Mouse (Mus musculus): ENCODE data around the gene Epo. TPM values are rescaled to one million over a fixed set of nuclear protein-coding genes. Genes with fewer than 3 reads are reported as not detected.

Epo gene
- total RNA-seq, 1 experiment = 0.36 TPM

- Histone ChIP-seq H3K4me3 (ENCODE audit: insufficient read depth in 1 of 2, low read depth in 1 of 2, low read length in 2 of 2, poor library complexity in 1 of 2, severe bottlenecking in 1 of 2) (no peak overlapping the region), H3K27ac (ENCODE audit: insufficient read depth, low read depth, low read length, poor library complexity, severe bottlenecking) (no peak overlapping the region), H3K4me1 (ENCODE audit: control insufficient read depth in 2 of 2, insufficient read depth in 2 of 2, low read length in 2 of 2, poor library complexity in 1 of 2) (peaks cover 0 to 17% of the 10 kb centered on the region in 2 experiments; a peak in 2 of 4 replicates), H3K36me3 (ENCODE audit: control insufficient read depth, insufficient read depth, low read length, poor library complexity, severe bottlenecking) (no peaks in the 10 kb centered on the region), H3K9ac (ENCODE audit: insufficient read depth, low read depth, low read length, poor library complexity, severe bottlenecking) (no peak overlapping the region), H3K9me3 (ENCODE audit: control insufficient read depth, insufficient read depth, low read depth, low read length) (no peaks in the 10 kb centered on the region)
- in situ Hi-C loops (cut with MboI; ENCODE audit: low sequenced_read_pairs in 2 of 2, unreplicated experiment in 2 of 2) = no loop called here
- TF ChIP-seq ZNF384 (IDR thresholded peaks at IDR 0.05; ENCODE audit: low read depth, low read length) (no peak), MAFK (IDR thresholded peaks at IDR 0.05; ENCODE audit: insufficient read depth, low read depth, low read length) (no peak), ZC3H11A (IDR thresholded peaks at IDR 0.05; ENCODE audit: borderline replicate concordance, low read depth, low read length) (no peak), CHD2 (IDR thresholded peaks at IDR 0.05; ENCODE audit: low read depth, low read length) (no peak), HCFC1 (IDR thresholded peaks at IDR 0.05; ENCODE audit: borderline replicate concordance, insufficient read depth, low read length) (no peak)
- DNase-seq (ENCODE audit: low read depth, low spot score) = no peak
Measured at GRCm38 (mm10) chr5:137568223-137568798, 35.3 kb upstream of the Epo start.

DNA sequence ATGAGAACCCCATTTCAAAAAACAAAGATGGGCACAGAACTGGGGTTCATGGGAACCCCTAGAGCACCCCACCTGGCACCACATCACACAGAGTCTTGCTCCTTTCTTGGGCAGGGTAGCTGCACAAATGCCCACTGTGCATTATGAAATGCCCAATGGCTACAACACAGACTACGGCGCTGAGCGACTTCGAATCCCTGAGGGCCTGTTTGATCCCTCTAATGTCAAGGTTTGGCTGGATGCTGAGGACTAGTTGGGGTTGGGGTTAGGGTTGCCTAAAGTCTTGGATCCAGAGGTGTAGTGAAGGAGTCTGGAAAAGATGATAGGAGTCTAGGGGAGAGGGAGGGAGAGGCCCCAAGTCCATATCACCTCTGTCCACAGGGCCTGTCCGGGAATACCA is 33.4 kb upstream of the Epo start:
- in situ Hi-C loops (cut with MboI; ENCODE audit: low sequenced_read_pairs in 2 of 2, unreplicated experiment in 2 of 2) = no loop called here

GRCm38 (mm10) chr5:137565744-137566143 is 32.7 kb upstream of the Epo start:
- no peak for DNase-seq (ENCODE audit: low read depth, low spot score)
- Histone ChIP-seq H3K4me3 (ENCODE audit: insufficient read depth in 1 of 2, low read depth in 1 of 2, low read length in 2 of 2, poor library complexity in 1 of 2, severe bottlenecking in 1 of 2) (no peak overlapping the region), H3K36me3 (ENCODE audit: control insufficient read depth, insufficient read depth, low read length, poor library complexity, severe bottlenecking) (no peaks in the 10 kb centered on the region), H3K9ac (ENCODE audit: insufficient read depth, low read depth, low read length, poor library complexity, severe bottlenecking) (no peak overlapping the region), H3K9me3 (ENCODE audit: control insufficient read depth, insufficient read depth, low read depth, low read length) (no peaks in the 10 kb centered on the region), H3K27ac (ENCODE audit: insufficient read depth, low read depth, low read length, poor library complexity, severe bottlenecking) (no peak overlapping the region), H3K4me1 (ENCODE audit: control insufficient read depth in 2 of 2, insufficient read depth in 2 of 2, low read length in 2 of 2, poor library complexity in 1 of 2) (peaks cover 2 to 20% of the 10 kb centered on the region in 2 experiments; a peak in 2 of 4 replicates)
- in situ Hi-C loops (cut with MboI; ENCODE audit: low sequenced_read_pairs in 2 of 2, unreplicated experiment in 2 of 2) = no loop called here
- no peak for TF ChIP-seq ZNF384 (IDR thresholded peaks at IDR 0.05; ENCODE audit: low read depth, low read length)
- no peak for TF ChIP-seq ZC3H11A (IDR thresholded peaks at IDR 0.05; ENCODE audit: borderline replicate concordance, low read depth, low read length)
- no peak for TF ChIP-seq CHD2 (IDR thresholded peaks at IDR 0.05; ENCODE audit: low read depth, low read length)
- TF ChIP-seq MAFK (IDR thresholded peaks at IDR 0.05; ENCODE audit: insufficient read depth, low read depth, low read length) = no peak
- no peak for TF ChIP-seq HCFC1 (IDR thresholded peaks at IDR 0.05; ENCODE audit: borderline replicate concordance, insufficient read depth, low read length)

More for the DNA sequence above, 33.4 kb upstream of the Epo start:
- no peaks in the 10 kb centered on the region for H3K36me3 ChIP-seq (ENCODE audit: control insufficient read depth, insufficient read depth, low read length, poor library complexity, severe bottlenecking)
- no peak for DNase-seq (ENCODE audit: low read depth, low spot score)
- no peak for TF ChIP-seq ZNF384 (IDR thresholded peaks at IDR 0.05; ENCODE audit: low read depth, low read length)
- TF ChIP-seq MAFK (IDR thresholded peaks at IDR 0.05; ENCODE audit: insufficient read depth, low read depth, low read length) = no peak
- no peak for TF ChIP-seq HCFC1 (IDR thresholded peaks at IDR 0.05; ENCODE audit: borderline replicate concordance, insufficient read depth, low read length)
- no peak for TF ChIP-seq CHD2 (IDR thresholded peaks at IDR 0.05; ENCODE audit: low read depth, low read length)
- no peak for TF ChIP-seq ZC3H11A (IDR thresholded peaks at IDR 0.05; ENCODE audit: borderline replicate concordance, low read depth, low read length)
- no peak overlapping the region for H3K9ac ChIP-seq (ENCODE audit: insufficient read depth, low read depth, low read length, poor library complexity, severe bottlenecking)
- no peak overlapping the region for H3K4me3 ChIP-seq (ENCODE audit: insufficient read depth in 1 of 2, low read depth in 1 of 2, low read length in 2 of 2, poor library complexity in 1 of 2, severe bottlenecking in 1 of 2)
- H3K9me3 ChIP-seq (ENCODE audit: control insufficient read depth, insufficient read depth, low read depth, low read length) = no peaks in the 10 kb centered on the region
- H3K4me1 ChIP-seq (ENCODE audit: control insufficient read depth in 2 of 2, insufficient read depth in 2 of 2, low read length in 2 of 2, poor library complexity in 1 of 2) = peaks cover 2 to 20% of the 10 kb centered on the region in 2 experiments; a peak in 2 of 4 replicates
- no peak overlapping the region for H3K27ac ChIP-seq (ENCODE audit: insufficient read depth, low read depth, low read length, poor library complexity, severe bottlenecking)

DNA sequence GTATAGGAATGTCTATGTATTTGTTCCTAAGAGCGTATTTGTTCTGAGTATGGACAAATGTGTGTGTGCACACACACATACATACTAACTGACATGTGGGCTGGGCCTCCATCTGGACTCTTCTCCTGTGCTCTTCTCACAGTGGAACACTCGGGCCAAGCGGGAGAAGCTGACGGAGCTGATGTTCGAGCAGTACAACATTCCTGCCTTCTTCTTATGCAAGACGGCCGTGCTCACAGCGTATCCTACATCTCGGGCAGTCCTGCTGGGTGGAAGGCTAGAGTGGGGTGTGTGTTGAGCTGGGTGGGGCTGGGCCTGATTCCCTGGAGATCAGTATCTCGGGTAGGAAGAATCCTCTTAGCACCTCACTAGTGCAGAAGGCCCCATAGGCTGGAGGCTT is 29.9 kb upstream of the Epo start:
- H3K27ac ChIP-seq (ENCODE audit: insufficient read depth, low read depth, low read length, poor library complexity, severe bottlenecking) = no peak overlapping the region
- no peak for DNase-seq (ENCODE audit: low read depth, low spot score)
- in situ Hi-C loops (cut with MboI; ENCODE audit: low sequenced_read_pairs in 2 of 2, unreplicated experiment in 2 of 2) = no loop called here
- no peaks in the 10 kb centered on the region for H3K9me3 ChIP-seq (ENCODE audit: control insufficient read depth, insufficient read depth, low read depth, low read length)
- peaks cover 2 to 5% of the 10 kb centered on the region in 2 experiments; a peak in 1 of 4 replicates for H3K4me1 ChIP-seq (ENCODE audit: control insufficient read depth in 2 of 2, insufficient read depth in 2 of 2, low read length in 2 of 2, poor library complexity in 1 of 2)
- TF ChIP-seq ZNF384 (IDR thresholded peaks at IDR 0.05; ENCODE audit: low read depth, low read length) = no peak
- no peak for TF ChIP-seq CHD2 (IDR thresholded peaks at IDR 0.05; ENCODE audit: low read depth, low read length)
- TF ChIP-seq HCFC1 (IDR thresholded peaks at IDR 0.05; ENCODE audit: borderline replicate concordance, insufficient read depth, low read length) = no peak
- TF ChIP-seq MAFK (IDR thresholded peaks at IDR 0.05; ENCODE audit: insufficient read depth, low read depth, low read length) = no peak
- TF ChIP-seq ZC3H11A (IDR thresholded peaks at IDR 0.05; ENCODE audit: borderline replicate concordance, low read depth, low read length) = no peak
- H3K4me3 ChIP-seq (ENCODE audit: insufficient read depth in 1 of 2, low read depth in 1 of 2, low read length in 2 of 2, poor library complexity in 1 of 2, severe bottlenecking in 1 of 2) = no peak overlapping the region
- H3K9ac ChIP-seq (ENCODE audit: insufficient read depth, low read depth, low read length, poor library complexity, severe bottlenecking) = no peak overlapping the region
- no peaks in the 10 kb centered on the region for H3K36me3 ChIP-seq (ENCODE audit: control insufficient read depth, insufficient read depth, low read length, poor library complexity, severe bottlenecking)

All from ES-E14 (cell line).